Mouse (Mus musculus) heart, adult 2 months (tissue): ENCODE data around the gene Slc17a4.

Experiments
- CTCF ChIP-seq: fragments of 200-600 bp; IDR thresholded peaks from 2 replicates; pipeline ENCODE4 v1.8.1; 2022; ENCODE audit warnings: antibody characterized with exemption, mild to moderate bottlenecking, moderate library complexity
- POLR2A ChIP-seq: fragments of 200-500 bp; IDR thresholded peaks from 2 replicates; pipeline ENCODE4 v1.6.1; 2011; ENCODE audit warnings: mild to moderate bottlenecking, low read depth, low read length, control low read depth; ENCODE audit not compliant: insufficient read depth

DNA sequence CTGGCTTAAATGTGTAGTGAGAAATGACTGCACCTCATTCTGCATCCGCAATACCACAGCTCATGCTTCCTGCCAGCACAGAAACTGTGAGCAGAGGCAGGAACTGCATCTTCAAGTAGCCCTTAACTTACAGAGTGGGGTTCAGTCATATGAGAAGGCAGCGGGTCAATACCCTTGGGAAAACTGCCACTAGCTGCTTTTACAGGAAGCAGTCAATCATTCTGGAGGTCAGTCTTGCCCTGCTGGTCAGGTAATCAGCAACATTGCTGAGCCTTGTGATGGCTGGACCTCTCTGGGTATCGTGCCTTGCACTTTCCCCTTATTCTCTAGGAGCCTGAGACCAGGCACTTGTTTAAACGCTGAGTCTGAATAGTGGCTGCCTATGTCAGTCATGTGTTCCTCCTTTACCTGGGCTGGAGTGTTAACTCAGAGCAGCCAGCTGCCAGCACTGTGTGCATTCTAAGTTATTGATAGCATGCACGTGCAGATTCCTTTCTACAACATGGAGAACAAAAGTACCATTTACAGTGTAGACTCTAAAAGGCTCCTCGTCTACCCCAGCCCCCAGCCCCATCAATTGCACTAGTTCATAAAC is 25.7 kb downstream of the Slc17a4 start:
- no peak for TF ChIP-seq CTCF
- no peak for TF ChIP-seq POLR2A
